Mouse (Mus musculus) liver, embryonic 16.5 days (tissue): ENCODE measurements at regions not wholly inside any gene's neighbourhood (a gene's known extent, or its start where the extent isn't known, plus 50 kb on each side); places are given as distances from the start of the nearest gene placed in this dataset.

Source experiments
- ATAC-seq: fragments of 200-750 bp; cut with Nextera tagmentation; 2 replicates; pipeline ENCODE4 v1.8.0; 2017; ENCODE audit warnings: low read depth, mild to moderate bottlenecking, moderate number of reproducible peaks, moderate library complexity
- H3K27ac ChIP-seq: fragments of 300-500 bp; sonication (generic); 2 replicates; pipeline ENCODE4 v1.5.1; 2014; ENCODE audit warnings: mild to moderate bottlenecking, low read length
- H3K27me3 ChIP-seq: fragments of 300-500 bp; sonication (generic); 2 replicates; pipeline ENCODE4 v1.6.1; 2014; ENCODE audit warnings: low read depth, low read length, mixed read lengths; ENCODE audit not compliant: control insufficient read depth, insufficient read depth
- H3K36me3 ChIP-seq: fragments of 300-500 bp; sonication (generic); 2 replicates; pipeline ENCODE4 v1.6.1; 2014; ENCODE audit warnings: mild to moderate bottlenecking; ENCODE audit not compliant: control insufficient read depth, insufficient read depth
- H3K4me1 ChIP-seq: fragments of 300-500 bp; sonication (generic); 2 replicates; pipeline ENCODE4 v1.6.1; 2014; ENCODE audit warnings: low read depth, low read length, mixed read lengths; ENCODE audit not compliant: control insufficient read depth
- H3K4me2 ChIP-seq: fragments of 300-500 bp; sonication (generic); 2 replicates; pipeline ENCODE4 v1.6.1; 2014; ENCODE audit warnings: low read depth, low read length, mixed read lengths
- H3K4me3 ChIP-seq: fragments of 300-500 bp; sonication (generic); 2 replicates; pipeline ENCODE4 v1.5.1; 2014; ENCODE audit warnings: low read depth, mild to moderate bottlenecking, low read length
- H3K9ac ChIP-seq: fragments of 300-500 bp; sonication (generic); 2 replicates; pipeline ENCODE4 v1.6.1; 2014; ENCODE audit warnings: low read depth, low read length
- H3K9me3 ChIP-seq: fragments of 300-500 bp; sonication (generic); replicated peaks from 2 replicates; pipeline ENCODE4 v1.6.1; 2016; ENCODE audit warnings: low read length; ENCODE audit not compliant: control insufficient read depth
- WGBS: fragments of 180-500 bp; shearing (Covaris S2); extraction: QIAGEN DNeasy Blood & Tissue Kit; methylation state at CpG from one replicate; pipeline ENCODE4 v1.1.7; 2014; ENCODE audit not compliant: insufficient replicate concordance; 5-methylcytosine and 5-hydroxymethylcytosine counted together

DNA sequence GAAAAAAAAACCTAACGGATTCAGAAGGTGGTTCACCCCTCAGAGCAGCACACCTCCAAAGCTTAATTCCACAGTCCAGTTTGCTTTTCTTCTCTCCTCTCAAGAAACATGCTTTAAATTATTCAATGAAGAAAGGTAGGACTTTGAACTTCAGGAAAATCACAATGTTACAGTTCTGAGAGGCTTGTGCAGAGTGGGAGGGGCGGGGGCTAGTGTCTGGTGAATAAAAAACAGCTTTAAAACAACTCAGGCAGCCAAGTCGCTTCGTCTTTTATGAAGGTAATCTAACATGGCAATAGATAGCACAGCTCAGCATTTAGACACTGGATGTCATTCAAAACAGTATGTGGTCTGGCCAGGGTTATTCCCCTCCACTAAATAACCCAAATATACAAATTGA, 298.8 kb downstream of the Foxa2 start:
- Histone ChIP-seq H3K27ac (no peak overlapping the region), H3K4me2 (no peak overlapping the region), H3K4me1 (no peaks in the 10 kb centered on the region), H3K4me3 (no peak overlapping the region), H3K9me3 (no peaks in the 10 kb centered on the region), H3K36me3 (no peaks in the 10 kb centered on the region), H3K9ac (no peak overlapping the region), H3K27me3 (no peaks in the 10 kb centered on the region)
- ATAC-seq: no peak
- WGBS: 34% methylated on average over 4 of the region's 4 CpGs

- no peaks in the 10 kb centered on the region for H3K36me3 ChIP-seq
- H3K4me3 ChIP-seq: no peak overlapping the region
- no peak for ATAC-seq
- H3K9me3 ChIP-seq: no peaks in the 10 kb centered on the region
- no peaks in the 10 kb centered on the region for H3K27me3 ChIP-seq
- H3K4me2 ChIP-seq: no peak overlapping the region
- no peak overlapping the region for H3K27ac ChIP-seq
- 49% methylated on average over 2 of the region's 2 CpGs for WGBS
- H3K9ac ChIP-seq: no peak overlapping the region
- no peaks in the 10 kb centered on the region for H3K4me1 ChIP-seq
Measured at GRCm38 (mm10) chr2:147743908-147744307, 302.9 kb downstream of the Foxa2 start.

GRCm38 (mm10) chr2:147738307-147738872, 308.4 kb downstream of the Foxa2 start:
- no peaks in the 10 kb centered on the region for H3K4me1 ChIP-seq
- no peak overlapping the region for H3K27ac ChIP-seq
- no peak for ATAC-seq
- no peaks in the 10 kb centered on the region for H3K36me3 ChIP-seq
- no peak overlapping the region for H3K4me3 ChIP-seq
- H3K9me3 ChIP-seq: no peaks in the 10 kb centered on the region
- H3K9ac ChIP-seq: no peak overlapping the region
- H3K4me2 ChIP-seq: no peak overlapping the region
- WGBS: 29% methylated on average over 10 of the region's 10 CpGs
- no peaks in the 10 kb centered on the region for H3K27me3 ChIP-seq

GRCm38 (mm10) chr2:147727396-147727795, 319.4 kb downstream of the Foxa2 start:
- H3K36me3 ChIP-seq: no peaks in the 10 kb centered on the region
- H3K27me3 ChIP-seq: no peaks in the 10 kb centered on the region
- no peak overlapping the region for H3K4me3 ChIP-seq
- H3K4me2 ChIP-seq: no peak overlapping the region
- ATAC-seq: no peak
- H3K27ac ChIP-seq: no peak overlapping the region
- no peak overlapping the region for H3K9ac ChIP-seq
- 61% methylated on average over 4 of the region's 4 CpGs for WGBS
- H3K9me3 ChIP-seq: no peaks in the 10 kb centered on the region
- H3K4me1 ChIP-seq: no peaks in the 10 kb centered on the region

- ATAC-seq: no peak
- 56% methylated on average over 3 of the region's 3 CpGs for WGBS
Measured at GRCm38 (mm10) chr2:147718936-147719335, 327.8 kb downstream of the Foxa2 start.

DNA sequence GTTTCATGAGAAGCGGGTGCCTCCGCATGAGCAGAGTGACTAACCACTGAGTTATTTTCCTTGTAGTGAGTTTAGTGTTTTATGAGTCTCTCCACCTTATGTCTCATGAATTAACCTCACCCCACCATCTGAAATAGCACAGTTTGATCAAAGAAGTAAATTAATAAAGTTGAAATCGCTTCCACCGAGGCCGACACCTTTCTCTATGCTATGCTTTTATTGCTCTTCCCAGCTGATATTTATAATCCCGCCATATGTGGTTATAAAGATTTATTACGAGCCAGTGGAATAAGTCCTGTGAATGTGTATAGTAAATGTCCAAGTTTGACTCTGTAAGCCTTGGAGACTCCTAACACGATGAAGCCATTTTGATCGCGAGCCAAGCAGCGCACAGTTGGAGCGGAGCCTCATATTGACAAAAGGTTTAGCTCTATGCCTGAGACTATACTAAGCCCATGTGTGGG, 329.3 kb downstream of the Foxa2 start:
- no peak for ATAC-seq
- H3K4me2 ChIP-seq: no peak overlapping the region
- no peak overlapping the region for H3K4me3 ChIP-seq
- no peaks in the 10 kb centered on the region for H3K27me3 ChIP-seq
- no peak overlapping the region for H3K27ac ChIP-seq
- H3K36me3 ChIP-seq: no peaks in the 10 kb centered on the region
- no peak overlapping the region for H3K9ac ChIP-seq
- H3K9me3 ChIP-seq: no peaks in the 10 kb centered on the region
- WGBS: 82% methylated on average over 12 of the region's 12 CpGs
- no peaks in the 10 kb centered on the region for H3K4me1 ChIP-seq

More at GRCm38 (mm10) chr2:147718936-147719335, 327.8 kb downstream of the Foxa2 start:
- H3K27me3 ChIP-seq: no peaks in the 10 kb centered on the region
- no peaks in the 10 kb centered on the region for H3K36me3 ChIP-seq
- no peak overlapping the region for H3K4me2 ChIP-seq
- no peak overlapping the region for H3K4me3 ChIP-seq
- no peak overlapping the region for H3K27ac ChIP-seq
- no peaks in the 10 kb centered on the region for H3K9me3 ChIP-seq
- no peak overlapping the region for H3K9ac ChIP-seq
- no peaks in the 10 kb centered on the region for H3K4me1 ChIP-seq

GRCm38 (mm10) chr2:147715791-147716190, 331.0 kb downstream of the Foxa2 start:
- Histone ChIP-seq H3K4me2 (no peak overlapping the region), H3K27me3 (no peaks in the 10 kb centered on the region), H3K9ac (no peak overlapping the region), H3K4me1 (no peaks in the 10 kb centered on the region), H3K9me3 (no peaks in the 10 kb centered on the region), H3K4me3 (no peak overlapping the region), H3K36me3 (no peaks in the 10 kb centered on the region), H3K27ac (no peak overlapping the region)
- WGBS: 52% methylated on average over 5 of the region's 5 CpGs
- ATAC-seq: no peak

DNA sequence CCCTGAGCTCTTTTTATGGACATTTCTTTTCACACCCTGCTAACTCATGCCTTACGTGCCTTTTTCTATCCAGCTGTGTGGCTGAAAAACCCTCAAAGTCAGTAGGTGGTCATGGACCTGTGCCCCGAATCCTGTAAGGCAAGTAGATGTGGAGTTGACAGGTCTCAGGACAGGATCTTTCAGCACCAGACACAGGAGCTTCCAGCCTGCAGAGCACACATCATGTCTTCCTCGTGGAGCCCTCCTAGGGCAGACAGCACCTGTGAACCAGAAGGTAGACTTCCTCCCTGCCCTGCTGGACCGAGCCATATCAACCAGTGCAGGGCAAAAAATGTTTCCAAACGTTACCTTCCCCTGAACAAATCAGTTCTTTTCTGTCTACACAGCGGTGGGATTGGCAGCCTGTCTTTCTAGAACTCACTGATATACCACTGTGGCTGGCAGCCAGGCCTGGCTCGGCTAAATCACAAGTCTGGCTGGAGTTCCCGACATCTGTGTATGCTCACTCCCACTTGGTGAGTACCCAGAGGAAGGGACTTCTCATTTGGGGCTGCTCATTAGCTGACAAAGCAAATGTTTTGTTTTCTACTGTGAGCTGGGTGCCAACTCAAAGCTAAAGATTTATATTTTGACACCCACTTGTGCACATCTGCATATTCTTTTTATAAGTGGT, 336.0 kb downstream of the Foxa2 start:
- no peaks in the 10 kb centered on the region for H3K27me3 ChIP-seq
- no peak overlapping the region for H3K4me2 ChIP-seq
- no peaks in the 10 kb centered on the region for H3K4me1 ChIP-seq
- H3K36me3 ChIP-seq: no peaks in the 10 kb centered on the region
- H3K9ac ChIP-seq: no peak overlapping the region
- no peak overlapping the region for H3K4me3 ChIP-seq
- H3K27ac ChIP-seq: no peak overlapping the region
- WGBS: 49% methylated on average over 8 of the region's 8 CpGs
- ATAC-seq: no peak
- H3K9me3 ChIP-seq: no peaks in the 10 kb centered on the region

GRCm38 (mm10) chr2:147709799-147710198, 337.0 kb downstream of the Foxa2 start:
- Histone ChIP-seq H3K4me3 (no peak overlapping the region), H3K4me2 (no peak overlapping the region), H3K9ac (no peak overlapping the region), H3K36me3 (no peaks in the 10 kb centered on the region), H3K27ac (no peak overlapping the region), H3K27me3 (no peaks in the 10 kb centered on the region), H3K4me1 (no peaks in the 10 kb centered on the region), H3K9me3 (no peaks in the 10 kb centered on the region)
- ATAC-seq: no peak
